Mouse (Mus musculus) kidney, embryonic 14.5 days (tissue): ENCODE measurements at regions not wholly inside any gene's neighbourhood (a gene's known extent, or its start where the extent isn't known, plus 50 kb on each side); places are given as distances from the start of the nearest gene placed in this dataset.

Experiments
- ATAC-seq: fragments of 200-750 bp; cut with Nextera tagmentation; 2 replicates; pipeline ENCODE4 v1.8.0; 2017; ENCODE audit warnings: moderate number of reproducible peaks, mild to moderate bottlenecking, moderate TSS enrichment, moderate library complexity; ENCODE audit not compliant: low FRiP score, low TSS enrichment
- H3K27ac ChIP-seq: fragments of 300-500 bp; sonication (generic); 2 replicates; pipeline ENCODE4 v1.5.1; 2014; ENCODE audit warnings: low read depth, mild to moderate bottlenecking, low read length, moderate library complexity, mixed read lengths
- H3K27me3 ChIP-seq: fragments of 300-500 bp; sonication (generic); 2 replicates; pipeline ENCODE4 v1.6.1; 2014; ENCODE audit warnings: mild to moderate bottlenecking, low read length; ENCODE audit not compliant: control insufficient read depth, insufficient read depth
- H3K36me3 ChIP-seq: fragments of 300-500 bp; sonication (generic); 2 replicates; pipeline ENCODE4 v1.6.1; 2014; ENCODE audit warnings: low read length, mixed read lengths; ENCODE audit not compliant: control insufficient read depth, insufficient read depth
- H3K4me1 ChIP-seq: fragments of 300-500 bp; sonication (generic); 2 replicates; pipeline ENCODE4 v1.6.1; 2014; ENCODE audit warnings: low read length, mixed read lengths; ENCODE audit not compliant: control insufficient read depth, insufficient read depth
- H3K4me2 ChIP-seq: fragments of 300-500 bp; sonication (generic); replicated peaks from 2 replicates; pipeline ENCODE4 v1.6.1; 2014; ENCODE audit warnings: low read depth, mild to moderate bottlenecking, low read length
- H3K4me3 ChIP-seq: fragments of 300-500 bp; sonication (generic); 2 replicates; pipeline ENCODE4 v1.5.1; 2014; ENCODE audit warnings: mild to moderate bottlenecking, low read length
- H3K9ac ChIP-seq: fragments of 300-500 bp; sonication (generic); 2 replicates; pipeline ENCODE4 v1.6.1; 2014; ENCODE audit warnings: low read depth, mild to moderate bottlenecking, low read length, moderate library complexity
- H3K9me3 ChIP-seq: fragments of 300-500 bp; sonication (generic); 2 replicates; pipeline ENCODE4 v1.6.1; 2016; ENCODE audit warnings: low read length; ENCODE audit not compliant: control insufficient read depth
- WGBS: fragments of 180-500 bp; shearing (Covaris S2); extraction: QIAGEN DNeasy Blood & Tissue Kit; methylation state at CpG from one replicate; pipeline ENCODE4 v1.1.7; 2014; 5-methylcytosine and 5-hydroxymethylcytosine counted together

GRCm38 (mm10) chr11:18014610-18015009 lies 60.9 kb upstream of the Etaa1 start:
- H3K36me3 ChIP-seq, result no peaks in the 10 kb centered on the region
- no peaks in the 10 kb centered on the region for H3K9me3 ChIP-seq
- H3K9ac ChIP-seq, result no peak overlapping the region
- no peak overlapping the region for H3K27ac ChIP-seq
- H3K4me1 ChIP-seq, result peaks cover 6% of the 10 kb centered on the region; the same call in 1 of the 2 replicates
- no peak overlapping the region for H3K4me2 ChIP-seq
- ATAC-seq, result peak; percentile 10; the same call in 1 of the 2 replicates
- H3K27me3 ChIP-seq, result no peaks in the 10 kb centered on the region
- WGBS, result 12% methylated on average over 9 of the region's 9 CpGs
- H3K4me3 ChIP-seq, result no peak overlapping the region

GRCm38 (mm10) chr11:18012085-18012484 lies 58.4 kb upstream of the Etaa1 start:
- Histone ChIP-seq H3K4me1 (peaks cover 6% of the 10 kb centered on the region; the same call in 1 of the 2 replicates), H3K4me3 (no peak overlapping the region), H3K4me2 (no peak overlapping the region), H3K9ac (no peak overlapping the region), H3K9me3 (no peaks in the 10 kb centered on the region), H3K36me3 (no peaks in the 10 kb centered on the region), H3K27me3 (no peaks in the 10 kb centered on the region), H3K27ac (peak overlapping the region; percentile 62; the same call in 1 of the 2 replicates)
- ATAC-seq, result no peak; the same call in 1 of the 2 replicates
- 28% methylated on average over 5 of the region's 5 CpGs for WGBS

GRCm38 (mm10) chr11:18011101-18011733 lies 57.5 kb upstream of the Etaa1 start:
- Histone ChIP-seq H3K4me3 (no peak overlapping the region), H3K27ac (peak overlapping the region; percentile 62; the same call in 1 of the 2 replicates), H3K4me1 (peaks cover 6% of the 10 kb centered on the region; the same call in 1 of the 2 replicates), H3K36me3 (no peaks in the 10 kb centered on the region), H3K4me2 (peak overlapping the region; percentile 35), H3K9me3 (no peaks in the 10 kb centered on the region), H3K27me3 (no peaks in the 10 kb centered on the region), H3K9ac (no peak overlapping the region)
- ATAC-seq, result peak; percentile 90
- WGBS, result 10% methylated on average over 13 of the region's 13 CpGs

- H3K4me2 ChIP-seq, result no peak overlapping the region
- no peak for ATAC-seq
- H3K27me3 ChIP-seq, result no peaks in the 10 kb centered on the region
- no peak overlapping the region for H3K9ac ChIP-seq
- H3K9me3 ChIP-seq, result no peaks in the 10 kb centered on the region
- H3K27ac ChIP-seq, result no peak overlapping the region
- peaks cover 6% of the 10 kb centered on the region; the same call in 1 of the 2 replicates for H3K4me1 ChIP-seq
- no peaks in the 10 kb centered on the region for H3K36me3 ChIP-seq
- WGBS, result 88% methylated on average over 6 of the region's 6 CpGs
- no peak overlapping the region for H3K4me3 ChIP-seq
Observed at GRCm38 (mm10) chr11:18008140-18008539, 54.5 kb upstream of the Etaa1 start.
